Mouse (Mus musculus) lung, embryonic 15.5 days (tissue): Measurements from ENCODE around the gene Hist1h3g. TPM values are rescaled to one million over a fixed set of nuclear protein-coding genes. Genes with fewer than 3 reads are reported as not detected.

Experiments
- ATAC-seq: fragments of 200-750 bp; cut with Nextera tagmentation; 2 replicates; pipeline ENCODE4 v1.8.0; 2017; ENCODE audit warnings: moderate number of reproducible peaks, borderline replicate concordance; ENCODE audit not compliant: low FRiP score, low TSS enrichment; ENCODE audit errors: extremely low read depth
- H3K27ac ChIP-seq: fragments of 300-500 bp; sonication (generic); 2 replicates; pipeline ENCODE4 v1.5.1; 2015; ENCODE audit warnings: moderate library complexity, mild to moderate bottlenecking, inconsistent platforms
- H3K27me3 ChIP-seq: fragments of 300-500 bp; sonication (generic); 2 replicates; pipeline ENCODE4 v1.6.1; 2015; ENCODE audit warnings: inconsistent platforms
- H3K36me3 ChIP-seq: fragments of 300-500 bp; sonication (generic); 2 replicates; pipeline ENCODE4 v1.6.1; 2015; ENCODE audit warnings: inconsistent platforms
- H3K4me1 ChIP-seq: fragments of 300-500 bp; sonication (generic); 2 replicates; pipeline ENCODE4 v1.6.1; 2015; ENCODE audit warnings: inconsistent platforms
- H3K4me2 ChIP-seq: fragments of 300-500 bp; sonication (generic); 2 replicates; pipeline ENCODE4 v1.6.1; 2015; ENCODE audit warnings: inconsistent platforms, mild to moderate bottlenecking, moderate library complexity
- H3K4me3 ChIP-seq: fragments of 300-500 bp; sonication (generic); 2 replicates; pipeline ENCODE4 v1.5.1; 2015; ENCODE audit warnings: mild to moderate bottlenecking, inconsistent platforms
- H3K9ac ChIP-seq: fragments of 300-500 bp; sonication (generic); 2 replicates; pipeline ENCODE4 v1.6.1; 2015; ENCODE audit warnings: inconsistent platforms
- H3K9me3 ChIP-seq: fragments of 300-500 bp; sonication (generic); 2 replicates; pipeline ENCODE4 v1.6.1; 2016; ENCODE audit warnings: inconsistent platforms
- WGBS: fragments of 180-500 bp; shearing (Covaris S2); methylation state at CpG from one replicate; pipeline ENCODE4 v1.1.7; 2015; 5-methylcytosine and 5-hydroxymethylcytosine counted together
- microRNA-seq: library from miRNA; unstranded; fragments of <30 nt; microRNA quantifications from one replicate; pipeline ENCODE4, GENCODE M21; 2016
- polyA plus RNA-seq: library from polyadenylated mRNA; unstranded; fragments of >200 nt; fragmentation: Nextera tagmentation; extraction: Ambion mirVana; gene quantifications from 2 replicates; pipeline ENCODE4 v1.2.1, GENCODE M21; 2015

Gene Hist1h3g
- polyA plus RNA-seq, 1 experiment from 2014 or later = 10.8 TPM

GRCm38 (mm10) chr13:23576351-23576881 lies 41.2 kb downstream of the Hist1h3g start:
- Histone ChIP-seq H3K9me3 (no peaks in the 10 kb centered on the region), H3K27me3 (no peaks in the 10 kb centered on the region), H3K36me3 (no peaks in the 10 kb centered on the region), H3K9ac (peak overlapping the region; percentile 68), H3K4me3 (peak overlapping the region; percentile 47), H3K27ac (peak overlapping the region; percentile 92), H3K4me2 (peak overlapping the region; percentile 54), H3K4me1 (peaks cover 21% of the 10 kb centered on the region; the same call in 1 of the 2 replicates)
- ATAC-seq = no peak
- WGBS = 3% methylated on average over 7 of the region's 7 CpGs

GRCm38 (mm10) chr13:23576906-23577639 lies 41.9 kb downstream of the Hist1h3g start:
- Histone ChIP-seq H3K4me2 (peak overlapping the region; percentile 54), H3K4me1 (peaks cover 24% of the 10 kb centered on the region; the same call in 1 of the 2 replicates), H3K9me3 (no peaks in the 10 kb centered on the region), H3K4me3 (peak overlapping the region; percentile 47), H3K27ac (peak overlapping the region; percentile 92), H3K27me3 (no peaks in the 10 kb centered on the region), H3K36me3 (no peaks in the 10 kb centered on the region), H3K9ac (peak overlapping the region; percentile 68)
- ATAC-seq = no peak
- WGBS = 23% methylated on average over 6 of the region's 6 CpGs

DNA sequence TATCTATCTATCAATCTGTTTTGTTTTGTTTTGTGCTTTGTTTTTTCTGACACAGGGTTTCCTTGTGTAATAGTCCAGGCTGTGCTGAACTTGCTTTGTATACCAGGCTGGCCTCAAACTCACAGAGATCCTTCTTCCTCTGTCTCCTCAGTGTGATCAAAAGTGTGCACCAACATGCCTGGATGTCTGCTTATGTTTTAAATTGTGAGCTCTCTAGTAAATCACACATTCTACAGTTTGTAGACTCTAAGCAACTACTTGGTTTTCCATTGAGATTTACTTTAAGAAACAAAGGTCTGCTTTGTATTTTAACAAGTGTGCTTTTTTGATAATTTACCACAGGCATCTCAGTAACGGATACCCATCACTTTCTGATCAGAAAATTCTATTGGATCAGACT lies 42.6 kb downstream of the Hist1h3g start:
- no peaks in the 10 kb centered on the region for H3K27me3 ChIP-seq
- no peak overlapping the region for H3K9ac ChIP-seq
- ATAC-seq = no peak
- 79% methylated on average over 1 of the region's 1 CpGs for WGBS
- H3K4me1 ChIP-seq = peaks cover 27% of the 10 kb centered on the region; the same call in 1 of the 2 replicates
- no peaks in the 10 kb centered on the region for H3K36me3 ChIP-seq
- H3K4me3 ChIP-seq = no peak overlapping the region
- H3K27ac ChIP-seq = no peak overlapping the region
- no peaks in the 10 kb centered on the region for H3K9me3 ChIP-seq
- no peak overlapping the region for H3K4me2 ChIP-seq

DNA sequence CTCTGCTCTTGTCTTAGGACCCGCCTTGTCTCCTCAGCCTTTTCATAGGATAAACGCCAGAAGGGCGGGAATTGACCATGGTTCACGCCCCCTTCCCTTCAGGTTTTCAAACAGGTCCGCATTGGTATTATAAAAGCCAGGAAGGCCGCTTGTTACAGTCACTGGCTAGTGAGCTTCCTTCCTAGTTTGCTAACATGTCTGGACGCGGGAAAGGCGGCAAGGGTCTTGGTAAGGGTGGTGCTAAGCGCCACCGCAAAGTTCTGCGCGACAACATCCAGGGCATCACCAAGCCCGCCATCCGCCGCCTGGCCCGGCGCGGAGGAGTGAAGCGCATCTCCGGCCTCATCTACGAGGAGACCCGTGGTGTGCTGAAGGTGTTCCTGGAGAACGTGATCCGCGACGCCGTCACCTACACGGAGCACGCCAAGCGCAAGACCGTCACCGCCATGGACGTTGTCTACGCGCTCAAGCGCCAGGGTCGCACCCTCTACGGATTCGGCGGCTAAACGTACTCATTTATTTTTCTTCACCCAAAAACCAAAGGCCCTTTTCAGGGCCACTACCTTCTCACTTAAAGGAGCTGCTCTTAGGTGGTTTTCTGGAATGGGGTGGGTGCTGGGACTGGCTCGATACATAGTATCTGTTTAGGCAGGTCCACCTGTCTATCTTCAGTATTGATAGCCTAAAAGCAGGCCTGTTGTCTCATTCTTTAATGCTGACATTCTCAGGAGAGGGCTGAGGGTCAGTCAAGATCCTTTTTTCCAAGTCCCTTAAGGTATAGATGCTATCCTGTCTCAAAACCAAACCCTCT lies 46.4 kb downstream of the Hist1h3g start, which contains the start of gene Hist1h4d:
Gene Hist1h4d, plus strand, starts transcription at position 191 of the 811 bp plus-strand sequence.
- Histone ChIP-seq H3K9me3 (no peaks in the 10 kb centered on the region), H3K36me3 (no peaks in the 10 kb centered on the region), H3K27ac (peak within 1 kb of the TSS; percentile 98), H3K4me2 (peak within 1 kb of the TSS; percentile 77), H3K4me1 (peaks cover 41% of the 10 kb centered on the region), H3K4me3 (peak within 1 kb of the TSS; percentile 53), H3K27me3 (no peaks in the 10 kb centered on the region), H3K9ac (peak within 1 kb of the TSS; percentile 67)
- peak; percentile 90 for ATAC-seq
- under 1% methylated on average over 43 of the region's 43 CpGs for WGBS

DNA sequence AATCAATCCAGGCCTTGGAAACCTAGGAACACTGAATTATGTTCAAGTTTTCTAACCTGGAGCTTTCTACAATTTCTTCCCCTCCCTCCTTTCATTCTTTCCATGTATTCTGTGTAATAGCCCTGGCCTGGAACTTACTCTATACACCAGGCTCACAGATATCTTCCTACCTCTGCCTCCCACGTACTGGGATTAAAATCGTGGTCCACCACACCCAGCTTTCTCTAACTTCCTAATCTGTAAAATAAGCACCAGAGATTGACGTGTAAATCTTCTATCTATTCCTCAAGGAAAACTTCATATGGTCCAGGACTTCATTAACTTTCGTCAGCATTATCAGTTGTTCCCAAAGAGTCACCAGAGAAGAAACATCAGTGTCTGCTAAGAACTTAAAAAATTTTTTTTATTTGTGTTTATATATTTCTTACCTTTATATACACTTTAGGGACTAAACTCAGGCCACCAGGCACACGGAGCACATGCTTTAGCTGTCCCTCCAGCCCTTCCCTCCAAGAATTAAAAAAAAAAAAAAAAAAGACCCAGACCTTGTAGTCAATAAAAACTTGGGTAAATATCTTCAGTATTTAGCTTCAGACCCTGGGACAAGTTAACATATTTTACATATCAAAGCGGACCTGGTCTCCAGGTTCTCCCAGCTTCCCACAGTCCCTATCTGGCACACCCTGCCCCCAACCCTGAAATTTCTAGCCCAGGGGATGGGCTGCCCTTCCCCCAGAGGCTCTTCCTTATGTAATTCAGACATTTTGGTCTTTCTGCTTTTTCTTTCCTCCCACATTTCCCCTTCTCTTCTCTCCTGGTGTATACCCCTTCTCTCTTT lies 47.2 kb downstream of the Hist1h3g start:
- peak overlapping the region; percentile 77 for H3K4me2 ChIP-seq
- H3K27ac ChIP-seq = peak overlapping the region; percentile 98
- no peaks in the 10 kb centered on the region for H3K27me3 ChIP-seq
- no peaks in the 10 kb centered on the region for H3K9me3 ChIP-seq
- ATAC-seq = no peak
- H3K4me1 ChIP-seq = peaks cover 40% of the 10 kb centered on the region
- H3K4me3 ChIP-seq = peak overlapping the region; percentile 53
- H3K36me3 ChIP-seq = no peaks in the 10 kb centered on the region
- H3K9ac ChIP-seq = peak overlapping the region; percentile 67
- WGBS = 7% methylated on average over 6 of the region's 6 CpGs

DNA sequence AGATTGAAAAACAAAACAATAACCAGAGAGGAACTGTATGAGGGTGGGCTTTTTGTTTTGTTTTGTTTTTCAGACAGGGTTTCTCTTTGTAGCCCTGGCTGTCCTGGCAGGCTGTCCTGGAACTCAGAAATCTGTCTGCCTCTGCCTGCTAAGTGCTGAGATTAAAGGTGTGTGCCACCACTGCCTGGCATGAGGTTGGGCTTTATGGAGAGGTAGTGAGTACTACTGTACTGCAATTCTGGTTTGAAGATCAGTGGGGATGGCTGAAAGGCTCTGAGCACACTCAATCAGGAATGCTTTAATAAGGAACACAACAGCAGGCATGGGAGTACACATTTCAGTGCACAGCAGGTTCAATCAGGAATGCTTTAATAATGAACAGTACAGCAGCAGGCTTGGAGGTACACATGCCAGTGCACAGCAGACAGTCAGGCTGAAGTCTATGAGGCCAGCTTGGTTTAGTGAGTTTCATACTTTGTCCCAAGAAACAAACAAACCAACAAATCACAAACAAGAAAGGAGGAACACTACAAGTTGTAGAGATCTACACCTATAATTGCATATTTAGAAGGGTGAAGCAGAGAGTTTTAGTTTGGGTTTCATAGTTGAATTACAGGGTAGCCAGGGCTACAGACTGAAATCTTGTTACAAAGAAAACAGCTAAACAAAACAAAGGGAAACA lies 48.3 kb downstream of the Hist1h3g start:
- Histone ChIP-seq H3K9ac (no peak overlapping the region), H3K27me3 (no peaks in the 10 kb centered on the region), H3K9me3 (no peaks in the 10 kb centered on the region), H3K4me1 (peaks cover 40% of the 10 kb centered on the region), H3K36me3 (no peaks in the 10 kb centered on the region), H3K4me2 (no peak overlapping the region; the same call in 1 of the 2 replicates), H3K4me3 (no peak overlapping the region), H3K27ac (peak overlapping the region; percentile 98)
- no peak for ATAC-seq

GRCm38 (mm10) chr13:23584331-23584730 lies 49.1 kb downstream of the Hist1h3g start:
- Histone ChIP-seq H3K4me1 (peaks cover 40% of the 10 kb centered on the region), H3K27me3 (no peaks in the 10 kb centered on the region), H3K36me3 (no peaks in the 10 kb centered on the region), H3K9me3 (no peaks in the 10 kb centered on the region), H3K4me3 (peak overlapping the region; percentile 48), H3K4me2 (peak overlapping the region; percentile 72), H3K27ac (peak overlapping the region; percentile 98), H3K9ac (peak overlapping the region; percentile 68)
- no peak for ATAC-seq

DNA sequence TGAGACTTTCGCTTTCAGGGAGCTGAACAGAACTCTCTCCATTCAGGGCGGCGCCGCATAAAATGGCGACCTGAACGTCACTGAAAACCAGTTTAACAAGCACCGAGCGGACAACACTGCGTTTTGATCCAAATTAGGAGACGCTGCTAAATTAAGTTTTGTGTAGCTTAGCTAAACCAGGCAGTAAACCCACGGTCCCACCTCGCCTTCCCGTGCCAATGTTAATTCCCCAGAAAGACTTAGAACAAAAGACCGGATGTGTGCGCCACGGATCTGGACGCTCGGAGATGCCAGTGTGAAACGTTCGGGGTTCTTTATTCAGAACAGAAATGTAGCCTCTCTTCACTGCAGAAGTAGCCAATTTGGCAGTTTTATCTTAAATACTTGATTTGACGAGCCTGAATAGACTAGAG lies 49.8 kb downstream of the Hist1h3g start:
- Histone ChIP-seq H3K27me3 (no peaks in the 10 kb centered on the region), H3K4me1 (peaks cover 40% of the 10 kb centered on the region), H3K4me2 (peak overlapping the region; percentile 72), H3K9me3 (no peaks in the 10 kb centered on the region), H3K27ac (peak overlapping the region; percentile 98), H3K9ac (peak overlapping the region; percentile 68), H3K36me3 (no peaks in the 10 kb centered on the region), H3K4me3 (peak overlapping the region; percentile 48)
- ATAC-seq = no peak
- under 1% methylated on average over 21 of the region's 21 CpGs for WGBS

Small RNA genes within 50 kb of the gene (microRNA-seq; reads per million reads assigned to microRNA genes)
- not detected for gene Gm44297
- gene Gm44359 = not detected
- not detected for gene Gm44394
- 3.0 reads per million, percentile 12 among the genes with 10 or more reads in this experiment for gene n-TStga1

Other genes with a start within 250 kb of the Hist1h3g start
- 51.9 and 53.3 TPM in 2 replicates for gene Zfp322a, start 166.2 kb upstream of the Hist1h3g start, polyA plus RNA-seq
- gene Abt1, start 111.6 kb upstream of the Hist1h3g start, polyA plus RNA-seq = 13.6 and 14.2 TPM in 2 replicates
- 0.14 and 0.26 TPM in 2 replicates for gene Btn1a1, start 69.5 kb upstream of the Hist1h3g start, polyA plus RNA-seq
- gene Btn2a2, start 46.6 kb upstream of the Hist1h3g start, polyA plus RNA-seq = 0.16 and 0.21 TPM in 2 replicates
- gene Hist1h4h, start 4.4 kb upstream of the Hist1h3g start, polyA plus RNA-seq = 6.9 and 8.1 TPM in 2 replicates
- gene Hist1h2af, start 1.5 kb upstream of the Hist1h3g start, polyA plus RNA-seq = 6.2 and 8.4 TPM in 2 replicates
- 1.4 TPM in 2 replicates for gene Hist1h2bh, start 8.0 kb downstream of the Hist1h3g start, polyA plus RNA-seq
- 0.75 and 1.5 TPM in 2 replicates for gene Hist1h3f, start 8.6 kb downstream of the Hist1h3g start, polyA plus RNA-seq
- 1.7 and 2.1 TPM in 2 replicates for gene Hist1h4f, start 16.2 kb downstream of the Hist1h3g start, polyA plus RNA-seq
- gene Hist1h1d, start 17.8 kb downstream of the Hist1h3g start, polyA plus RNA-seq = 0.78 and 0.86 TPM in 2 replicates
- gene Hist1h3e, start 26.9 kb downstream of the Hist1h3g start, polyA plus RNA-seq = 7.1 and 7.9 TPM in 2 replicates
- 143 and 164 TPM in 2 replicates for gene Hist1h2ae, start 35.8 kb downstream of the Hist1h3g start, polyA plus RNA-seq
- 14.5 and 17.7 TPM in 2 replicates for gene Hist1h2bg, start 36.0 kb downstream of the Hist1h3g start, polyA plus RNA-seq
- gene Hist1h2bf, start 38.8 kb downstream of the Hist1h3g start, polyA plus RNA-seq = 10.1 and 10.2 TPM in 2 replicates
- 3.1 and 4.6 TPM in 2 replicates for gene Hist1h2ad, start 39.0 kb downstream of the Hist1h3g start, polyA plus RNA-seq
- gene Hist1h3d, start 40.3 kb downstream of the Hist1h3g start, polyA plus RNA-seq = 9.4 and 10.2 TPM in 2 replicates
- 160 and 177 TPM in 2 replicates for gene Hist1h4d, start 46.2 kb downstream of the Hist1h3g start, polyA plus RNA-seq
- 2.5 and 3.6 TPM in 2 replicates for gene Hist1h2be, start 85.7 kb downstream of the Hist1h3g start, polyA plus RNA-seq
- 28.3 and 28.5 TPM in 2 replicates for gene Hist1h1e, start 87.1 kb downstream of the Hist1h3g start, polyA plus RNA-seq
- gene Hist1h2ac, start 148.5 kb downstream of the Hist1h3g start, polyA plus RNA-seq = 1.6 and 1.8 TPM in 2 replicates
- gene Hist1h2bc, start 148.8 kb downstream of the Hist1h3g start, polyA plus RNA-seq = 60.8 and 63.6 TPM in 2 replicates
- gene Hist1h1t, start 160.4 kb downstream of the Hist1h3g start, polyA plus RNA-seq = 0.22 and 0.35 TPM in 2 replicates
- gene Hist1h4c, start 163.0 kb downstream of the Hist1h3g start, polyA plus RNA-seq = 8.2 and 9.4 TPM in 2 replicates
- 8.6 and 10.8 TPM in 2 replicates for gene Hfe, start 175.4 kb downstream of the Hist1h3g start, polyA plus RNA-seq
- 36.2 and 37.0 TPM in 2 replicates for gene Hist1h1c, start 203.4 kb downstream of the Hist1h3g start, polyA plus RNA-seq
- 12.0 and 13.7 TPM in 2 replicates for gene Hist1h3c, start 210.2 kb downstream of the Hist1h3g start, polyA plus RNA-seq
- 3.2 and 4.1 TPM in 2 replicates for gene Hist1h2bb, start 211.3 kb downstream of the Hist1h3g start, polyA plus RNA-seq
- gene Hist1h2ab, start 215.7 kb downstream of the Hist1h3g start, polyA plus RNA-seq = 74.3 and 83.5 TPM in 2 replicates
- gene Hist1h3b, start 216.8 kb downstream of the Hist1h3g start, polyA plus RNA-seq = 12.0 and 18.6 TPM in 2 replicates
- 5.8 and 7.5 TPM in 2 replicates for gene Hist1h4b, start 221.6 kb downstream of the Hist1h3g start, polyA plus RNA-seq
- gene Hist1h4a, start 225.8 kb downstream of the Hist1h3g start, polyA plus RNA-seq = 0.69 TPM in 1 of 2 replicates, not detected in the other
- 8.3 and 8.5 TPM in 2 replicates for gene Hist1h3a, start 227.0 kb downstream of the Hist1h3g start, polyA plus RNA-seq
- gene Hist1h1a, start 228.2 kb downstream of the Hist1h3g start, polyA plus RNA-seq = 3.3 and 3.9 TPM in 2 replicates
- gene Trim38, start 234.5 kb downstream of the Hist1h3g start, polyA plus RNA-seq = not detected in 2 replicates